Mouse (Mus musculus) monocyte, adult 2 months (primary cell): ENCODE data around the gene Bid.
A peak's percentile ranks its signal among the peaks of the same experiment; 100 is the strongest.

Experiments used
- DNase-seq, 2 experiments: peaks; one replicate each; pipeline ENCODE4 v3.0.0; 2022; ENCODE audit warnings: low spot score in 2 of 2, low read depth in 1 of 2

Bid gene

GRCm38 (mm10) chr6:120916074-120916971 is at the start of gene Bid:
TSS of gene Bid (minus strand) at chr6:120916853.
- DNase-seq, result peak; percentile 68 to 93

- DNase-seq, result no peak
Observed at GRCm38 (mm10) chr6:120965814-120966213, 49.2 kb upstream of the Bid start.

- no peak for DNase-seq
Observed at GRCm38 (mm10) chr6:120964179-120964578, 47.5 kb upstream of the Bid start.

GRCm38 (mm10) chr6:120960338-120961030 is 43.8 kb upstream of the Bid start:
- DNase-seq, result no peak

GRCm38 (mm10) chr6:120957331-120957730 is 40.7 kb upstream of the Bid start:
- DNase-seq, result no peak

GRCm38 (mm10) chr6:120956259-120957161 is 39.9 kb upstream of the Bid start:
- peak; percentile 27 to 40 for DNase-seq

GRCm38 (mm10) chr6:120955215-120955614 is 38.6 kb upstream of the Bid start:
- DNase-seq, result peak; percentile 38 to 49

- DNase-seq, result peak in 1 of 2 experiments; percentile 27
Observed at GRCm38 (mm10) chr6:120954241-120954640, 37.6 kb upstream of the Bid start.

- no peak for DNase-seq
Observed at GRCm38 (mm10) chr6:120952475-120952874, 35.8 kb upstream of the Bid start.

GRCm38 (mm10) chr6:120951311-120951710 is 34.7 kb upstream of the Bid start:
- no peak for DNase-seq

- no peak for DNase-seq
Observed at GRCm38 (mm10) chr6:120945510-120945909, 28.9 kb upstream of the Bid start.

GRCm38 (mm10) chr6:120943964-120944363 is 27.3 kb upstream of the Bid start:
- no peak for DNase-seq

GRCm38 (mm10) chr6:120943551-120943950 is 26.9 kb upstream of the Bid start:
- DNase-seq, result no peak

GRCm38 (mm10) chr6:120943079-120943478 is 26.4 kb upstream of the Bid start:
- DNase-seq, result no peak

- no peak for DNase-seq
Observed at GRCm38 (mm10) chr6:120941575-120941974, 24.9 kb upstream of the Bid start.

GRCm38 (mm10) chr6:120941084-120941481 is 24.4 kb upstream of the Bid start:
- DNase-seq, result no peak

- DNase-seq, result no peak
Observed at GRCm38 (mm10) chr6:120940446-120941083, 23.9 kb upstream of the Bid start.

- DNase-seq, result no peak
Observed at GRCm38 (mm10) chr6:120939783-120940182, 23.1 kb upstream of the Bid start.

- DNase-seq, result no peak
Observed at GRCm38 (mm10) chr6:120938763-120939450, 22.3 kb upstream of the Bid start.

- no peak for DNase-seq
Observed at GRCm38 (mm10) chr6:120937999-120938608, 21.5 kb upstream of the Bid start.
